28 mouse cellular contexts compared by ENCODE assay signal in the genomic region with DNA sequence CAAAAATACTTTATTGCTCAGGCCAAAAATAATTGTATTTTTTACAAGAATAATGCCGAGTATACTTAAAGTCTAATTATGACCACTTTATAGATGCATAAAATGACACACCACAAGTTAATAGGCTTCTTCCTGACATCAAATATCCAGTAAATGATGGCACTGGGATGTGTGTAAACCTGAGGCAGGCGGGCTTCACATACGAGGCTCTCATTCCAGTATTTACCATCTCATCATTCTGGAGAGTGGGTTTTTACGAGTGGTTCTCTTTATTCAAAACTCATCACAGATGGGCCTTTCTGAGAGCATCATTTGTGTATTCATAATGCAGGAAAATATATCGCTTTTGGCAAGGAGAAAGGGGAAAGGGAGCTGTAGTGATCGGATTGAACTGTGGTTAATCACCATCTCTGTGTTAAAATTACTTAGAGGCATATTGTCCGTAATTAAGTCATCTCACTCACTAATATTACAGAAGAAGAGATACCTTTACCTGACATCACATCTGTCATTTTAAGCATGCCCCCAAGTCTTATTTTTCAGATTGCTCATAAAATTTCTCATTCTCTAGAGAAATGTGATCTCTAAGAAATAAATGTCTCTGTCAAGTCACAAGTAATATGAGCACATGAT.
"Had no signal": no experiment of that assay in that cellular context is flagged by ENCODE, and none has a peak within 500 bp of the region (broad histone marks: within the 10 kb centered on the region; RNA-seq: fewer than 3 reads in every experiment).

No protein-coding gene starts in this region.

- H3K4me3 ChIP-seq: embryonic facial prominence, embryonic 10.5 days; embryonic facial prominence, embryonic 12.5 days; embryonic facial prominence, embryonic 13.5 days; embryonic facial prominence, embryonic 15.5 days; erythroblast, embryonic 14.5 days; forebrain, embryonic 10.5 days; forebrain, embryonic 12.5 days; forebrain, embryonic 13.5 days; forebrain, embryonic 15.5 days; gastrocnemius, adult 2 months had no signal

- H3K4me1 ChIP-seq: embryonic facial prominence, embryonic 10.5 days; embryonic facial prominence, embryonic 12.5 days; embryonic facial prominence, embryonic 13.5 days; embryonic facial prominence, embryonic 15.5 days; forebrain, embryonic 10.5 days; forebrain, embryonic 12.5 days; forebrain, embryonic 13.5 days; forebrain, embryonic 15.5 days had no signal

- H3K9ac ChIP-seq: embryonic facial prominence, embryonic 12.5 days; embryonic facial prominence, embryonic 13.5 days; embryonic facial prominence, embryonic 15.5 days; forebrain, embryonic 12.5 days; forebrain, embryonic 13.5 days; forebrain, embryonic 15.5 days; forebrain, postnatal 0 days had no signal

- ATAC-seq: forebrain, embryonic 13.5 days; forebrain, embryonic 14.5 days; forebrain, embryonic 15.5 days; forebrain, embryonic 16.5 days; forebrain, postnatal 0 days had no signal

- H3K27ac ChIP-seq: embryonic facial prominence, embryonic 10.5 days; embryonic facial prominence, embryonic 12.5 days; embryonic facial prominence, embryonic 13.5 days; embryonic facial prominence, embryonic 15.5 days; forebrain, embryonic 10.5 days; forebrain, embryonic 12.5 days; forebrain, embryonic 13.5 days; forebrain, embryonic 15.5 days; gastrocnemius, adult 2 months had no signal

- H3K27me3 ChIP-seq: embryonic facial prominence, embryonic 12.5 days; embryonic facial prominence, embryonic 13.5 days; embryonic facial prominence, embryonic 15.5 days; forebrain, embryonic 12.5 days; forebrain, embryonic 13.5 days; forebrain, embryonic 15.5 days had no signal

- H3K36me3 ChIP-seq: embryonic facial prominence, embryonic 10.5 days; embryonic facial prominence, embryonic 12.5 days; embryonic facial prominence, embryonic 13.5 days; embryonic facial prominence, embryonic 15.5 days; forebrain, embryonic 10.5 days; forebrain, embryonic 12.5 days; forebrain, embryonic 15.5 days had no signal

- H3K4me2 ChIP-seq: embryonic facial prominence, embryonic 12.5 days; embryonic facial prominence, embryonic 13.5 days; embryonic facial prominence, embryonic 15.5 days; forebrain, embryonic 12.5 days; forebrain, embryonic 13.5 days; forebrain, embryonic 15.5 days had no signal

- H3K9me3 ChIP-seq: embryonic facial prominence, embryonic 10.5 days; embryonic facial prominence, embryonic 12.5 days; embryonic facial prominence, embryonic 13.5 days; embryonic facial prominence, embryonic 15.5 days; forebrain, embryonic 10.5 days; forebrain, embryonic 12.5 days; forebrain, embryonic 13.5 days; forebrain, embryonic 15.5 days had no signal

- DNase-seq: cerebellum, adult 2 months; cerebellum, adult 8-10 months; cerebellum, adult 9-10 months; cerebellum, adult 9-11 months; cerebellum, postnatal 10 days; cerebellum, postnatal 14 days; cerebellum, postnatal 25 days; cerebellum, postnatal 36 days; embryo, embryonic 11 days; forebrain, postnatal 0 days; gastrocnemius, adult 2 months; gastrocnemius, postnatal 10 days; gastrocnemius, postnatal 14 days; gastrocnemius, postnatal 25 days; gastrocnemius, postnatal 36 days; heart, adult 11 months; heart, adult 18-20 months had no signal
